18 mouse cellular contexts compared by ENCODE assay signal in the genomic region with DNA sequence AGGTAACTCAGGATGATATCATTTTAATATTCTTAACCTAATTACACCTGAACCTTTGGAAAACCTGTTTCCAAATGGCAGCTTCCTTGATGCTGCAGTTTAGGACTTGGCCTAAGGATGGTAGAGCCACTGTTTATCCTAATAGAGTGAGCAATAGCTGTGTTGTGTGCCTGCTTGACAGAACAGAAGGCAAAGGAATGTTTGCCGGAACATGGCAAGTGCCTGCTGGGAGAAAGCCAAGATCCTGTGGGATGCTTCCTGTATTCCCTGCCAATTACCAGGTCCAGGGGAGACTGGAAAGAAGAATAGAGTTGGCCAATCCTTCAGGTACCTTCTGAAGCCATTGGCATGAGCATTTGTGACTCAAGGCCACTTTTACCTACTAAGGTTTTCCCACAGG.
DNase-seq lines count a peak whose midpoint lies in the region; ATAC-seq and TF ChIP-seq lines count a peak whose summit lies in the region.
"Had no signal": no experiment of that assay in that cellular context is flagged by ENCODE, and none has a peak within 500 bp of the region (broad histone marks: within the 10 kb centered on the region; RNA-seq: fewer than 3 reads in every experiment).

No protein-coding gene starts in this region.

- no peak overlapping the region for H3K4me2 ChIP-seq in lung, postnatal 0 days (replicated peaks; ENCODE audit: low read depth, low read length)
- H3K4me2 ChIP-seq: lung, embryonic 15.5 days; midbrain, embryonic 12.5 days had no signal

- H3K9ac ChIP-seq in lung, postnatal 0 days (replicated peaks; ENCODE audit: low read depth): no peak overlapping the region
- H3K9ac ChIP-seq: lung, embryonic 15.5 days; midbrain, embryonic 12.5 days had no signal

- no peak overlapping the region for H3K4me3 ChIP-seq in lung, postnatal 0 days (ENCODE audit: low read depth, low read length)
- H3K4me3 ChIP-seq: erythroblast, embryonic 14.5 days; heart, embryonic 10.5 days; left cerebral cortex, adult 2 months; lung, embryonic 15.5 days; midbrain, embryonic 12.5 days had no signal

- no peak overlapping the region for H3K27ac ChIP-seq in lung, postnatal 0 days (ENCODE audit: low read length)
- H3K27ac ChIP-seq: heart, embryonic 10.5 days; left cerebral cortex, adult 2 months; lung, embryonic 15.5 days; midbrain, embryonic 12.5 days; stomach, postnatal 0 days had no signal

- no peaks in the 10 kb centered on the region for H3K36me3 ChIP-seq in lung, postnatal 0 days (ENCODE audit: insufficient read depth, low read length)
- H3K36me3 ChIP-seq: heart, embryonic 10.5 days; lung, embryonic 15.5 days; midbrain, embryonic 12.5 days had no signal

- intact Hi-C loops in left cerebral cortex, postnatal 4 days (cut with DNase I): no loop called here
- intact Hi-C loops in left cerebral cortex, postnatal 14 days (cut with DNase I): no loop called here

- WGBS in lung, postnatal 0 days: 26% methylated on average over 1 of the region's 1 CpGs

- H3K4me1 ChIP-seq in lung, postnatal 0 days (ENCODE audit: insufficient read depth, low read depth, low read length): no peaks in the 10 kb centered on the region
- H3K4me1 ChIP-seq: heart, embryonic 10.5 days; lung, embryonic 15.5 days had no signal

- no peak for DNase-seq in cerebellum, postnatal 4 days (ENCODE audit: low spot score in 2 of 2)
- DNase-seq in left cerebral cortex, postnatal 4 days: peak; percentile 29
- DNase-seq in left cerebral cortex, postnatal 14 days (ENCODE audit: low spot score in 2 of 2): no peak
- peak; percentile 87 for DNase-seq in cerebellum, adult 9-10 months
- peak; percentile 17 for DNase-seq in lung, postnatal 0 days (ENCODE audit: low spot score)
- DNase-seq in frontal cortex, postnatal 25 days (ENCODE audit: low spot score in 2 of 2): no peak
- no peak for DNase-seq in spleen, postnatal 36 days (ENCODE audit: low spot score in 2 of 2)
- DNase-seq: heart, postnatal 36 days; kidney, postnatal 10 days; thymus, postnatal 36 days had no signal

- no peak for TF ChIP-seq CTCF in lung, postnatal 0 days (IDR thresholded peaks at IDR 0.05)

- no peaks in the 10 kb centered on the region for H3K27me3 ChIP-seq in lung, postnatal 0 days (replicated peaks; ENCODE audit: insufficient read depth, low read length)
- H3K27me3 ChIP-seq: CH12.LX; lung, embryonic 15.5 days; midbrain, embryonic 12.5 days had no signal

- no peak for TF ChIP-seq EP300 in lung, postnatal 0 days (IDR thresholded peaks at IDR 0.05)

- ATAC-seq in cerebellum, adult (ENCODE audit: insufficient number of reproducible peaks, low FRiP score, low TSS enrichment): peak; percentile 94
- ATAC-seq in lung, postnatal 0 days: no peak; the same call in 1 of the 2 replicates

- H3K9me3 ChIP-seq in lung, postnatal 0 days (ENCODE audit: low read length): no peaks in the 10 kb centered on the region
- H3K9me3 ChIP-seq: heart, embryonic 10.5 days; lung, embryonic 15.5 days; midbrain, embryonic 12.5 days had no signal

Comparison
In these comparisons a context has a peak if more than half of its experiments do, and no peak if none do; other contexts are left out.
1. DNase-seq: peak in left cerebral cortex, postnatal 4 days (single experiment), cerebellum, adult 9-10 months (single experiment) and lung, postnatal 0 days (single experiment); none in cerebellum, postnatal 4 days (0 of 2), left cerebral cortex, postnatal 14 days (0 of 2), frontal cortex, postnatal 25 days (0 of 2) and spleen, postnatal 36 days (0 of 2).